In genomic region chr12:82126796-82127195, GRCm38 (mm10) we compare ENCODE assay signal across 22 mouse cellular contexts.
"Had no signal": no experiment of that assay in that cellular context is flagged by ENCODE, and none has a peak within 500 bp of the region (broad histone marks: within the 10 kb centered on the region; RNA-seq: fewer than 3 reads in every experiment).

No protein-coding gene starts in this region.

- DNase-seq: heart, postnatal 10 days; heart, postnatal 14 days; heart, postnatal 36 days; heart, postnatal 4 days; kidney, adult 11 months; kidney, adult 18-20 months; kidney, adult 2 months; kidney, adult 8-10 months; kidney, adult 9 months; kidney, postnatal 10 days; kidney, postnatal 14 days; kidney, postnatal 25 days; kidney, postnatal 36 days; kidney, postnatal 4 days; layer of hippocampus, adult 9-11 months; layer of hippocampus, postnatal 36 days had no signal

- ATAC-seq: hindbrain, embryonic 16.5 days; hindbrain, postnatal 0 days; inflammation-experienced regulatory T-cells, adult 6 months; intestine, embryonic 15.5 days; intestine, embryonic 16.5 days; intestine, postnatal 0 days had no signal
